Mouse (Mus musculus) heart, adult 2 months (tissue): ENCODE results near the gene Mst1. TPM values are rescaled to one million over a fixed set of nuclear protein-coding genes. Genes with fewer than 3 reads are reported as not detected.
A peak's percentile ranks its signal among the peaks of the same experiment; 100 is the strongest.

Experiments
- DNase-seq, 2 experiments: peaks; one replicate each; pipeline ENCODE4 v3.0.0; 2021
- H3K27ac ChIP-seq: fragments of 200-600 bp; 2 replicates; pipeline ENCODE4 v1.8.1; 2022
- H3K27me3 ChIP-seq: fragments of 200-500 bp; 2 replicates; pipeline ENCODE4 v1.6.1; 2012; ENCODE audit warnings: mild to moderate bottlenecking, low read length, inconsistent platforms, mixed read lengths; ENCODE audit not compliant: control insufficient read depth, insufficient read depth
- H3K36me3 ChIP-seq: fragments of 200-500 bp; 2 replicates; pipeline ENCODE4 v1.6.1; 2012; ENCODE audit warnings: low read length, inconsistent platforms; ENCODE audit not compliant: control insufficient read depth, insufficient read depth
- H3K4me1 ChIP-seq: fragments of 200-500 bp; 2 replicates; pipeline ENCODE4 v1.6.1; 2011; ENCODE audit warnings: low read length; ENCODE audit not compliant: control insufficient read depth, insufficient read depth
- H3K4me3 ChIP-seq: fragments of 200-600 bp; 2 replicates; pipeline ENCODE4 v1.8.1; 2022
- H3K79me2 ChIP-seq: fragments of 200-500 bp; replicated peaks from 2 replicates; pipeline ENCODE4 v1.6.1; 2012; ENCODE audit warnings: mild to moderate bottlenecking, inconsistent platforms, low read length, moderate library complexity, mixed read lengths; ENCODE audit not compliant: control insufficient read depth, insufficient read depth
- H3K9ac ChIP-seq: fragments of 200-500 bp; 2 replicates; pipeline ENCODE4 v1.6.1; 2012; ENCODE audit warnings: low read depth, mild to moderate bottlenecking, control low read depth, inconsistent platforms, low read length, mixed read lengths
- CTCF ChIP-seq: fragments of 200-600 bp; IDR thresholded peaks from 2 replicates; pipeline ENCODE4 v1.8.1; 2022; ENCODE audit warnings: antibody characterized with exemption, mild to moderate bottlenecking, moderate library complexity
- EP300 ChIP-seq: fragments of 200-500 bp; IDR thresholded peaks from 2 replicates; pipeline ENCODE4 v1.6.1; 2011; ENCODE audit warnings: low read depth, low read length, control low read depth; ENCODE audit not compliant: insufficient read depth
- POLR2A ChIP-seq: fragments of 200-500 bp; IDR thresholded peaks from 2 replicates; pipeline ENCODE4 v1.6.1; 2011; ENCODE audit warnings: mild to moderate bottlenecking, low read depth, low read length, control low read depth; ENCODE audit not compliant: insufficient read depth
- WGBS: fragments of 180-500 bp; shearing (Covaris S2); methylation state at CpG from one replicate; pipeline ENCODE4 v1.1.7; 2018; 5-methylcytosine and 5-hydroxymethylcytosine counted together
- intact Hi-C: fragments of 180-260 bp; cut with DNase I; formaldehyde crosslinking; loops from one replicate; pipeline ENCODE4 v1.15.1; 2025
- polyA plus RNA-seq: library from polyadenylated mRNA; depleted of rRNA; stranded (reverse); fragments of >200 nt; gene quantifications from 2 replicates; pipeline ENCODE4 v1.2.3, GENCODE M21; 2012
- total RNA-seq, 2 experiments: library from RNA; stranded (reverse); gene quantifications; 2 replicates each; pipeline ENCODE4 v1.2.3; 2021

Mst1 gene
- total and polyA plus RNA-seq, 3 experiments: 0.59 TPM; not detected in 2

DNA sequence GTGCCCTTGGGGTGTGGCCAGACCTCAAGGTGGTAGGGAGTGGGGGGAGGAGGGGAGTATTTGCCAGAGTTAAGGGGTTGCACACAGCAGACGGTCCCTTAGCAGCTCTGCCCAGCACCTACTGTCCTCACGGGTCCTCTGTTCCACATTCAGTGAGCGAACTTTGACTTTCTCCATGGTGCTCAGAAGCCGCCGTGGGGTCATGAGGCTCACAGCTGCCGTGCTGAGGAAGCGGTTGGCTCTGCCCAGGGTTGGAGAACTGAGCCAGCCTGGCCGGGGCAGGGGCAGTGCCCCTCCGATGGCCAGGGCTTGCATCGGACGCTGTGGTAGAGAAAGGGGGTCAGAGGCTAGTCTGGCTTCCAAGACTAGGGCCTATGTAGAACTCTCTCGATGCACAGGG is 16.9 kb upstream of the Mst1 start:
- Histone ChIP-seq H3K4me3 (no peak overlapping the region), H3K36me3 (no peaks in the 10 kb centered on the region), H3K27ac (no peak overlapping the region), H3K27me3 (no peaks in the 10 kb centered on the region), H3K4me1 (peaks cover 1% of the 10 kb centered on the region; the same call in 1 of the 2 replicates), H3K79me2 (no peaks in the 10 kb centered on the region), H3K9ac (no peak overlapping the region)
- no peak for DNase-seq
- TF ChIP-seq POLR2A (no peak), CTCF (no peak), EP300 (no peak)
- intact Hi-C loops: loop anchor here (10.0 kb wide), 1 partner anchor 289 kb away; the partner anchor contains the start of gene Rbm5
- 91% methylated on average over 12 of the region's 12 CpGs for WGBS

DNA sequence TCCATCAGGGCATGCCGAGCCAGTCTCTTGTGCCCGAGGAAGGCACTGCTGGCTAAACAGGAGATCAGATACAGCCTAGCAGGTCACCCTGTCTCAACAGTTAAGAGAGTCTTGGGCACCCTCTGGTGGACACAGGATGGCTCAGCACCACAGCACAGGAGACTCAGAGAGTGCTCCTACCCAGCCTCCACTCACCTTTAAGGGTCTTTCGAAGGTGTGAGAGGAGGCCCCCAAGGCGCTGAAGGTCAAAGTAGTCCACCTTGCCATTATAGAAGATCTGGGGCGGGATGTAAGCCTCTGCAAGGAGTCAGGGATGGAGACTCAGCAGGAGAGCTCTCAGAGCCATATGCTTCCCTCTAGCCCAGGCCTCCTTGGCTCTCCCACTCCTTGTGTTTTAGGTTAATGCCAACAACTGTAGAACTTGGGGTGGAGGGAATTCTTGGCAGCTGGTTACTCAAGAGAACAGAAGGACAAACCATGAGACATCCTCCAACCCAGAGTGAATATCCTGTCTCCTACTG is 14.7 kb upstream of the Mst1 start:
- Histone ChIP-seq H3K79me2 (no peaks in the 10 kb centered on the region), H3K36me3 (no peaks in the 10 kb centered on the region), H3K4me1 (peaks cover 1% of the 10 kb centered on the region; the same call in 1 of the 2 replicates), H3K27ac (no peak overlapping the region), H3K9ac (no peak overlapping the region), H3K4me3 (no peak overlapping the region), H3K27me3 (no peaks in the 10 kb centered on the region)
- DNase-seq: peak; percentile 59 to 65
- intact Hi-C loops: loop anchor here (10.0 kb wide), 1 partner anchor 291 kb away; the partner anchor contains the start of gene Rbm5
- 36% methylated on average over 5 of the region's 5 CpGs for WGBS
- TF ChIP-seq EP300 (no peak), CTCF (peak; percentile 85)

DNA sequence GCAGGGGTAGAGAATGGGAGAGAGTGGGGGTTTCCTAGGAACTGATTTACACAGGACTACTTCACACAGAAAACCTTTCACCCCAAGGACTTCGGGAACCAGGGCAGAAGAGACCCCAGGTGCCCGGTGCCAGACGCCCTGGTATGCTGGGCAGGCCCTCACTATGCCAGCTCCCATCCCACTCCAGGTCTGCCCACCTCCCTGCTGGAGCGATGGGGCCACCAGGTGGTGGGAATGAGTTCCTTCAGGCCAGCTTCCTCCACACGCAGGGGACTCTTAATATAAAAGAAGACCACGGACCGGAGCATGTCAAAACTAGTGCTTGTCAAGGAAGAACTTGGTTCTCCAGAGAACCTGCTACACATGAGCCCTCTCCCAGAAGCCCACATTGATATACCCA is 13.0 kb upstream of the Mst1 start:
- Histone ChIP-seq H3K36me3 (no peaks in the 10 kb centered on the region), H3K4me1 (peaks cover 1% of the 10 kb centered on the region), H3K4me3 (no peak overlapping the region), H3K27ac (no peak overlapping the region), H3K9ac (no peak overlapping the region), H3K27me3 (no peaks in the 10 kb centered on the region), H3K79me2 (no peaks in the 10 kb centered on the region)
- intact Hi-C loops: loop anchor here (10.0 kb wide), 1 partner anchor 292 kb away; the partner anchor contains the start of gene Rbm5
- TF ChIP-seq CTCF: peak; percentile 13; the same call in 1 of the 2 replicates
- TF ChIP-seq POLR2A: no peak
- no peak for TF ChIP-seq EP300
- 79% methylated on average over 7 of the region's 7 CpGs for WGBS
- no peak for DNase-seq

DNA sequence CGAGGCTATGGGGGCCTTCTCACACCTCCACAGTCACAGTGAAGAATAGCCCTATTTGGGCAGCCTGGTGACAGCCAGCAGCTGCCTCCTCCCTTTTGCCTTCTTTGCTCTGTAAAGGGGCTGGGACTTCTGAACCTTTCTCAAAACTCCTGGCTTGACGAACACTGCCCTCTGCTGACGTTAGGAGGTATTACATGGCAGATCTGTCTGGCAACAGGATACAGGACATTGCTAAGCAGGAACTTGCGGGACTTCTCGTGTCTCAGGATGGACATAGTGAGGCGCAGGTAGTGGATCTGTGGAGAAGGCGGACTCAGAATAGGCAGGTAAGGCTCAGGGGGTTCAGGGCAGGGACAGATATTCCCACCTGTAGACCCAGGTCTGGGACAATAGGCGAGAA is 12.3 kb upstream of the Mst1 start:
- Histone ChIP-seq H3K4me1 (peaks cover 1% of the 10 kb centered on the region), H3K36me3 (no peaks in the 10 kb centered on the region), H3K27me3 (no peaks in the 10 kb centered on the region), H3K9ac (no peak overlapping the region), H3K4me3 (no peak overlapping the region), H3K27ac (no peak overlapping the region), H3K79me2 (no peaks in the 10 kb centered on the region)
- DNase-seq: peak; percentile 82 to 85
- intact Hi-C loops: loop anchor here (1.0 to 10.0 kb wide), 3 partner anchors 105 to 293 kb away; partner anchors contain the start of gene Rbm5
- no peak for TF ChIP-seq POLR2A
- no peak; the same call in none of the 2 replicates for TF ChIP-seq CTCF
- TF ChIP-seq EP300: peak; percentile 80; the same call in 1 of the 2 replicates
- 18% methylated on average over 8 of the region's 8 CpGs for WGBS

DNA sequence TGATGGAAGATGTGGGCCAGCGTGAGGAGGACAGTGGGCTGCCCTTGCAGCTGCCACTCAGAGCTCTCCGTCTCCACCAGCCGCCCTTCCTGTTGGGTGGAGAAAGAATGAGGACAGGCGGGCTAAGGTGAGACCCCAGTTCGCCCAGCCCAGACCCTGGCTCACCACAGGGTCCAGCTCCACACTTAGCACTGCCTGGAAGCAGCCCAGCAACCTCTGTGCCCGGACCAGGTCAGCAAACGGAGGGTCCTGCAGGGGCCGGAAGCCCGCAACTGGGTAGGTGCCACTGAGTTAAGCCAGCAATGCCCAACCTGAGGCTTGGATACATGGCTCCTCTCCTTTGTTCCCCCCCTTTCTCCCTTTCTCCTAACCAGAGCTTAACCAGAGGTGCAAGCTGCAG is 11.2 kb upstream of the Mst1 start:
- intact Hi-C loops: loop anchor here (10.0 kb wide), 1 partner anchor 294 kb away; the partner anchor contains the start of gene Rbm5
- WGBS: 87% methylated on average over 9 of the region's 9 CpGs

DNA sequence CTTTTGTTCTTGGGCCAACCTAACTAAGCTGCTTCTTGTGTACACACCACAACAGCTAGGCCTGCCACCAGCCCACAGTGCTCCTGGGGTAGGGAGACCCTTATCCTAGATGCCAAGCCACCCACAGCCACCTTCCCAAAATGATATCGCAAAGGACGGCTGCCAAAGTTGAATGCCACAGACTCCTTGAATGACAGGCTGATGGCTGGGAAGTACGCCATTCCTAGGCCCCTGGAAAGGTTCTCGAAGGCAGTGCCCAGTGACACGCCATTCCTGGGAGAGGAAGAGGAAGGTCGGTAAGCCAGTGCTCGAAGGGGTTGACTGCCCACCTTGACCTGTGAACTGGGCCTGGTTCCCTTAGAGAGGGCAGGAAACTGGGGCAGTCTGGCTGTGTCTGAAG is 10.7 kb upstream of the Mst1 start:
- intact Hi-C loops: loop anchor here (10.0 kb wide), 1 partner anchor 295 kb away; the partner anchor contains the start of gene Rbm5
- TF ChIP-seq POLR2A (no peak), EP300 (no peak), CTCF (no peak)
- Histone ChIP-seq H3K79me2 (no peaks in the 10 kb centered on the region), H3K36me3 (no peaks in the 10 kb centered on the region), H3K27ac (no peak overlapping the region), H3K4me3 (no peak overlapping the region), H3K9ac (no peak overlapping the region), H3K4me1 (peaks cover 1% of the 10 kb centered on the region), H3K27me3 (no peaks in the 10 kb centered on the region)
- 54% methylated on average over 7 of the region's 7 CpGs for WGBS
- no peak for DNase-seq

More for the DNA sequence above, 11.2 kb upstream of the Mst1 start:
- Histone ChIP-seq H3K4me3 (no peak overlapping the region), H3K9ac (no peak overlapping the region), H3K27me3 (no peaks in the 10 kb centered on the region), H3K36me3 (no peaks in the 10 kb centered on the region), H3K79me2 (no peaks in the 10 kb centered on the region), H3K27ac (no peak overlapping the region), H3K4me1 (peaks cover 1% of the 10 kb centered on the region)
- TF ChIP-seq CTCF (no peak), EP300 (no peak), POLR2A (no peak)
- DNase-seq: no peak
